Mouse (Mus musculus): ENCODE data around the gene Rps6kl1. TPM values are rescaled to one million over a fixed set of nuclear protein-coding genes. Genes with fewer than 3 reads are reported as not detected.
"Not testable (repeated sequence)": the region's sequence is repeated elsewhere in the genome, so short reads cannot be mapped to it uniquely, and the experiment has no call there.

The Rps6kl1 gene
- total RNA-seq, 2 experiments from 2014 or later = 31.8 to 35.5 TPM

DNA sequence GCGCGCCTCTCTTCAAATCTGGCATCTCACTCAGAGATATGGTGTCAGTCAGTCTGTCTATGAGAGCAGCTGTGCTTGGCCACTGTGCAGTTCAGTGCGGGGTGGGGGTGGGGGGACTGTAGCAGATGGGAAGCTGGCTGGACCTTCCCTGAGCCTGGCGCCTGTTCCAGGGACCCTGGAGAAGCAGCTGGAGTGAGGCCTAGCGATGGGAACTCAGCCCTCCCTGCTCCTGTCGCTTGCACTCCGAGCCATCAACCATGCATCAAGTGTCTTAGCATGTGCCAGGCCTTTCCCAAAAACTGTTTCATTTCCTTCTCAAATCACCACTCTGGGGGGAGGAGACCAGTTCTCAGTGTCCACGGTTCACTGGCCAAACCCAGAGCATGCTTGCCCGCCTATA lies 5.4 kb downstream of the Rps6kl1 start:
- DNase-seq (ENCODE audit: low spot score in 2 of 2) = no peak
- intact Hi-C loops (cut with DNase I) = no loop called here

DNA sequence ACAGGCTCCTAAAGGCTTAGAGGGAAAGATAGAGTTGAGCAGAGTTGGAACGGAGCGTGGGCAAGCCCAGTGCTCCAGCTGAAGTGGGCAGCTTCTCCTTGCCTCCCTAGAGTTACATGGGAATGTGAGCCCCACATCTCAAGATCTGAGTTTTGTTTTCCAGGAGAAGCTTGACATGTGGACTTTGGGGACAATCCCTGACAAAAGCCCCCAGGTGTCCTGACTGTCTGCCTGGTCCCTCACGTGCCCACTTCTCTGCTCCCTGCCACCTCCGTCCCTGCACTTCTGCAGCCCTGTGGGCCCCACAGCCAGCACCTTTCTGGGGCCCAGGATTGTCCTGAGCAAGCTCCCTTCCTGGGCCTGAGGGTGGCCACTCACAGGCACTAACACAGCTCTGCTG lies 6.2 kb downstream of the Rps6kl1 start:
- intact Hi-C loops (cut with DNase I) = loop anchor here (5.0 kb wide), 1 partner anchor 142 kb away; the partner anchor contains the start of genes Acyp1 and Zc2hc1c
- DNase-seq (ENCODE audit: low spot score in 2 of 2) = no peak

DNA sequence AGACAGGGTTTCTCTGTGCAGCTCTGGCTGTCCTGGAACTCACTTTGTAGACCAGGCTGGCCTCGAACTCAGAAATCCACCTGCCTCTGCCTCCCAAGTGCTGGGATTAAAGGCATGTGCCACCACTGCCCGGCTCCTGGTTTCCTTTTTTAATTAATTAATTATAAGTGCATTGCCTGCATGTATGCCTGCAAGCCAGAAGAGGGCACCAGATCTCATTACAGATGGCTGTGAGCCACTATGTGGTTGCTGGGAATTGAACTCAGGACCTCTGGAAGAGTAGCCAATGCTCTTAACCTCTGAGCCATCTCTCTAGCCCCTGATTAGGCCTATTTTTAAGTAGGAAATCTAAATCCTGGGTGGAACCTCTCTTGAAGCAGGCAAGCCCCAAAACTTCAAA lies 6.8 kb downstream of the Rps6kl1 start:
- intact Hi-C loops (cut with DNase I) = loop anchor here (5.0 kb wide), 1 partner anchor 143 kb away; the partner anchor contains the start of genes Acyp1 and Zc2hc1c
- not testable (repeated sequence) for DNase-seq (ENCODE audit: low spot score in 2 of 2)

DNA sequence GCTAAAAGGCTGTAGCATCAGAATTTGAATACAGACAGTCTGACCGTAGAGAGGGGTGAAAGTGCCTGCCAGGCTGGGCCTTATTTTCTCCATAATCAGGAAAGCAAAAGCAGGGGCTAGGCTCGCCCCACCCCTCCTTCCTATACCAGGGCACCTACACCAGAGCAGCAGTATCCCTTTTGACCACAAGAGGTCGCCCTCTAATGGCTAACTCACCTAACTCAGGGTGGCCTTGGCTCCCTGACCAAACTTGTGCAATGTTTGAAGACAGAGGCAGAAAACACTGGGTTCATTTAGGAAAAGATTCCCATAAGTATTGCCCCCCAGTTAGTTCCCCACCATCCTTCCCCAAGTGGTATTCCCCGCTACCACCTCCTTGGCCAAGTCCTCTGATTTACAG lies 8.3 kb downstream of the Rps6kl1 start:
- intact Hi-C loops (cut with DNase I) = loop anchor here (1.0 to 5.0 kb wide), 2 partner anchors 144 to 162 kb away; partner anchors contain the start of genes Acyp1 and Zc2hc1c

DNA sequence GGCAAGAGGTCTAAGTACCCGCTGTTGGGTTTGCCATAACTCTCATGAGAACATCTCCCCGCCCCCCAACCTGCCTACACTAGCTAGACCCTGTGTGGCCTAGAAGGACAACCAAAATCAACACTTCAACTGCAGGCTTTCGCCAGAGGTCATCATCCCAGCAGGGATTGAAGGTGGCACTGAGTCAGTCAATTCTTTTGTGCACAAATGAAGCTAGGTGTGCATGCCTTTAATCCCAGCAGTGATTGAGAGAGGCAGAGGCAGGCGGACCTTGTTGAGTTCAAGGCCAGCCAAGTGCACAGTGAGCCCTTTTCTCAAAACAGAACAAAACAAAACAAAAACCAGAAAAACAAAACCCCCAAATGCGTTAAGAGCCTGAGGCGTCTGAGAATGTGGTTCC lies 10.0 kb downstream of the Rps6kl1 start:
- intact Hi-C loops (cut with DNase I) = loop anchor here (5.0 kb wide), 1 partner anchor 146 kb away; the partner anchor contains the start of genes Acyp1 and Zc2hc1c
- no peak for DNase-seq (ENCODE audit: low spot score in 2 of 2)

More for the DNA sequence above, 8.3 kb downstream of the Rps6kl1 start:
- DNase-seq (ENCODE audit: low spot score in 2 of 2) = peak; percentile 82

DNA sequence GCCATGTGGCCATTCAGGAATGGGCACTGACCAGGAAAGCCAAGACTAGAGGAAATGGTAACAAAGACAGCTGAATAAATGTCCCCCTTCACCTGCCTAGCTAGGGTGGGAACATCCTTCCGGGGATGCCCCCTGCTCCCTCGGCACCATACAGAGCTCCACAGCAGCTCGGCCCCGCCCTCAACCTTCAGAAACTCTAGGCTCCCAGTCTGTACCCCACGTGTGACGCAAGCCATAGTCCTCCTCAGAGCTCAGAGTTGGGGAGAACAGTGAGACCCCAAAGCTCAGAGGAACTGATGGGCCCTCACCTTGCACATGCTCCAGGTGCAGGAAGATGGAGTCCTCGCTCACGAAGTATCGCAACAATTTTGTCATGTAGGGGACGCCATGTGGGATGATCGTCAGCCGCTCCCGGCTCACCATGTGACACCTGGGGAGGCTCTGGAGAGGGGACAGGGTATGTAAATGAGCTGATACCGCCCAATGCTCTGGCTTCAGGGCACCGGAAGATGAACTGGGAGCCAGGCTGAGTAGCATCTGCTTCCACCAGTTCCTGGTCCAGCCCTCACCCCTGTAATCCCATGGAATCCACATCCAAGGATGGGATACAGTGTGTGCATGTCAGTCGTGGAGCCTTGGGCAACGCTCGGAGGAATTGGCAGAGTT lies 10.9 kb downstream of the Rps6kl1 start:
- DNase-seq (ENCODE audit: low spot score in 2 of 2) = no peak
- intact Hi-C loops (cut with DNase I) = loop anchor here (5.0 kb wide), 1 partner anchor 147 kb away; the partner anchor contains the start of genes Acyp1 and Zc2hc1c

DNA sequence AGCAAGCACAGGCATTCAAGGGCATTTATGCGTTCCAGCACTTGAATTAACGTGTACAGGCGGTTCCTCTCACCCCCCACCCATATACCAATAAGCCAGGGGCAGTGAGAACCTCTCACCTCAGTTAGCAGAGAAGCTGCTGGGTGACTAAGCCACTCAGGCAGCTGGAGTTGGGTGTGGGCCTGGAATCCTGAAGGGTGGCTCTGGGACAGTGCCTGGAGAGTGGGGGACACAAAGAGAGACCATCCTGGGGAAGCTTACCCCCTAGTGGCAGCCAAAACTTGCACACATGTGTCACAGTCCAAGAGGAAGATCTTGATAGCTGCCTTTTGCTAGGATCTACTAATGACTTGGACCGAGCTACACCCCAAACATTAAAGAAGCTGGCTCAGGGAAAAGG lies 14.4 kb downstream of the Rps6kl1 start:
- DNase-seq (ENCODE audit: low spot score in 2 of 2) = no peak
- intact Hi-C loops (cut with DNase I) = no loop called here

DNA sequence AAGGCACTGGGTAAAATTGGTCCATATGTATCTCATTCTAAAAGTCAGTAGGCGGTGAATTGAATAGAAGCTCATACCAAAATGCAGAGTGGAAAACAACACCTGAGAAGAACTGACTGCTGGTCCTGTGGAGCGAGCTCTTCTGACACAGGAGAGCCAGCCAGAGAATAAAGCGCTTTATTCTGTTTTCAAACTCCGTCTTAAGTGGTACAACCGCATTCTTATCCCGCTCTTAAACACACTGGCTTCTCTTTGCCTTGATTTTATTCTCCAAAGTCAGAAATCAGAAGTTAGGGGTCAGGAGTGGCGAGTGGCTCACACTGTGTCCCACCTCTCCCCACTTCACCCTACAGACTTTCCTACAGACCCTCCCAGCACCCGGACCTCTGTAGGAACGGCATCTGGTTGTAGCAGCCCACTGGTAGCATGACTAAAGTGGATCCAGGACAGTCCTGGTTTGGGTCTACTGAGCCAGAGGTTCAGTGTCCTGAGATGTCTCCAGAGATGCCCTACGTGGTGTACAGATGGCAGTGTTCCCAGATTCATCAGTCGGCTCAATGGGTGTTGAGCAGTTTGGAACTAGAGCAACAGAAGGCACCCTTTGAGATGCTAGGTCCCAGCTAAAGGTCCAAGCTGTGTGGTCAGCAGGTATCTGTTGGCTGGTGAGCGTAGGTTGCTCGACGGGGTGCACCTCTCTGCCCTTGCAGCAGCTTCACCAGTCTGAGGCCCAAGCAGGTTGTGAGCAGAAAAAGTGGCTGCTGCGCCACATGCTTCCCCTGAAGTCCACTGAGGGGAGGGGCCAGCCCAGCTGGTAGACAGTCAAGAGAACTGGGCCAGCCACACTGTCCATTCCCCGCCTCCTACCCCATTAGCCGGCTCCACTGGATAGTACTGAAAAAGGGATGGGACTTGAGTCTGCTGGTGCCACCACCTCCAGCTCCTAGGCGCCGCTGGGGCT lies 15.3 kb downstream of the Rps6kl1 start:
- no peak for DNase-seq (ENCODE audit: low spot score in 2 of 2)
- intact Hi-C loops (cut with DNase I) = no loop called here

DNA sequence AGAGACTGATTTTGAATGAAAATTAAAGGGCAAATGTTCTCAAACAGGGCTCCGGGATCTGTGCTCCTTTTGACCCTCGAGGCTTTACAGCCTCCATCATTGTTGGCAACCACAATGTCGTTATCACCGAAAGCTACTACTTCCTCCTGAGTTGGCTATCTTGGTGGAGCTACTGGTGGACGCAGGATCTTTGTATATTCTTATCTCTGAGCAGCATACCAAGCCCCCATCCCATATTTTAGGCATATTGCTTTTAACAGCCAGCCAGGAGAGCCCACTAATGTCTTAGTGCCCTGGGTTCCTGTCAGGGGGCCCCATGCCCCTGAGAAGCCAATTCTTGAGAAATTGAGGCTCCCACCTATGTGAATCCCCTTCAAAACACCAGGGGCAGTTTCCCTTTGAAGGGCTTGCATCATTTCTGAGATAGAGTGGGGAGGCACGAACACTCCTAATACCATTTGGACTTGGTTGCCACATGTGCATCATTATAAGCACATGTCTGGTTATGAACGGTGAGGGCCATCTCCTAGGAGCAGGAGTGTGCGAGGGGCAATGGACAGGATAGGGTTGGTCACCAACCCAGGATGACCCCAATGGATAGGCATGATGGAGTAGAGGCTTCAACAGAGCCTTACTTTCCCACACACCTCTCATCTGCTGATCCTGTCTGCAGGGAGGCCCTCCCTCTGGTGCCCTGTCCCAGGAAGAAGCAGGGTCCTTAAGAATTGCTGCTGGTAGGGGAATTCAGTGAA lies 16.8 kb downstream of the Rps6kl1 start:
- DNase-seq (ENCODE audit: low spot score in 2 of 2) = no peak
- intact Hi-C loops (cut with DNase I) = no loop called here

DNA sequence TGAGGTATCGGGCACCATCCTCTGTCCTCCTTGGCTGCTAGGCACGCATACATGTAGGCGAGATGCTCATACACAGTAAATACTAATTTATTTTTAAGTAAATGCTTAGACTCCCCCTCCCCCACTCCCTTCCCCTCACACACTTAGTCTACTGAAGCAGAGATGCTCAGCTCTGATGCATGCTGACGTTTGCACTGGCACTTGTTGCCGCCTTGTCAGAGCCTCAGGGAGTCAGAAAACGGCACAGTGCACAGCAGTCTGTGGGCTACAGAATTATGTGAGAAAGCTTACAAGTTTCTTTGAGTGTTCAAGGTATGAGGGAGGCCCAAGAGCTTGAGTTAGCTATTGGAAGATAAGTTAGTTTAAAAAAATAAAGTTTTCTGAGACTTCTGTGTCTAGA lies 19.7 kb downstream of the Rps6kl1 start:
- intact Hi-C loops (cut with DNase I) = no loop called here
- DNase-seq (ENCODE audit: low spot score in 2 of 2) = no peak

DNA sequence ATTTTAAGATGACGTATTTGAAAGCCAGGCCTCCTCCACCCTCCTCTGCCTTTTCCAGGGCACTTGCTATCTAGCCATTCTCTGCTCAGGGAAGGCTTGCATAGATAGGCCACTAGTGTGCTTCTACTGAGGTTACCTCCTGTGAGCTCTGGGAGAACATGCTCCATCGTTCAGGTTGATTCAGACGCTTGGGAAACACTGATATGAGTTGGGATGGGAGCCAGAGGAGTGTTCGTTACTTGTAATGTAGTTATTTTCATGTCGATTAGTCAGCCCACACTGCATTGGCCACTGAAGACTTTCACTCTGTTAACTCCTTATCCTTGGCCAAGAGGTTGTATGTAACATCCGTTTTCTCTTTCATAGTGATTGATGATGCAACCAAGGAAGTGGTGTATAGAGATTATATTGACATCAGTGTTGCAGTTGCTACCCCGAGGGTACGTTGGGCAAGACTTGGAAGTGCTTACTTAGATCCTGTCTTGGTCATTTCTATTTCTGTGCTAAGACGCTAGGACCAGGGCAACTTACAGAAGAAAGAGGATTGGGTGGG lies 21.6 kb downstream of the Rps6kl1 start:
- DNase-seq (ENCODE audit: low spot score in 2 of 2) = no peak
- intact Hi-C loops (cut with DNase I) = no loop called here

DNA sequence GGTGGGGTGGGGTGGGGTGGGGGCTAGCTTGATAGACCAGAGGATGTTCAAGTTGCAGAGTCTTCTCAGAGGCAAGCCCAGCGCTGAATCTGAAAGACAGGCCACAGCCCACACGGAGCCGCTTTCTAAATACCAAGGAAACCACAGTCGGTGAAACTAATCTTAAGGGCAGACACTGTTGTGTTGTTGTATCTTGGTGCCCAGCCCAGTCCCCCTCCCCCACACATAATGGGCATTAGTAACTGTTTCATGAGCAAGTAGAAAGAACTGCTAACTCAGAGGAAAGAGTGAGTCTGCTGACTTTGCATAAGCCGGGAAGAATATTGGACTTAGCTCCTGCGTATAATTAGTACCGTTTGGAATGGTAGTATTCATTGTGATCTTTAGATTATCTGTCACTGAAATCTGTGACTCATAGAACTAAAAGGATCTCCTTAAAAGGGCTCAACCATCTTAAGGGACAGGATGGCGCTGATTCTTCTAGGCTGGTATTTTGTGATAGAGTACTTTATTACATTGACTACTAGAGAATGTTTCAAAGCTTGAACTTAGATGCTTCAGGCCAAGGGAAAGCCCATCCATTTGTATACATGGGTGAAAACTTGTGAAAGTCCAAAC lies 24.0 kb downstream of the Rps6kl1 start:
- intact Hi-C loops (cut with DNase I) = no loop called here
- DNase-seq (ENCODE audit: low spot score in 2 of 2) = no peak

DNA sequence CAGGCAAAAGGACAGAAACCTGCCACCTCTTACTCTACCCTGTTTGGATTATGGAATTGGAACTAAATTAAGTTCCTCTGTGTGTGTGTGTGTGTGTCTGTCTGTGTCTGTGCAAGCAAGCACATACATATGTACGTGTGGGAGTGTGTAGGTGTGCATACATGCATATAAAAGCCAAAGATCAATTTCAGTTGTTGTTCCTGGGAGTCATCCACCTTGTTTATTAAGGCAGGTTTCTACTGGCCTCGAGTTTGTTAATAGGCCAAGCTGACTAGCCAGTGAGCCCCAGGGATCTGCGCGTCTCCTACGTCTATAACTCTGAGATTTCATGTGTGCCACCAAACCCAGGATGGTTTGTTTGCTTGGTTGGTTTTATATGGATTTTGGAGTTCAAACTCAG lies 26.3 kb downstream of the Rps6kl1 start:
- intact Hi-C loops (cut with DNase I) = no loop called here
- DNase-seq (ENCODE audit: low spot score in 2 of 2) = no peak

DNA sequence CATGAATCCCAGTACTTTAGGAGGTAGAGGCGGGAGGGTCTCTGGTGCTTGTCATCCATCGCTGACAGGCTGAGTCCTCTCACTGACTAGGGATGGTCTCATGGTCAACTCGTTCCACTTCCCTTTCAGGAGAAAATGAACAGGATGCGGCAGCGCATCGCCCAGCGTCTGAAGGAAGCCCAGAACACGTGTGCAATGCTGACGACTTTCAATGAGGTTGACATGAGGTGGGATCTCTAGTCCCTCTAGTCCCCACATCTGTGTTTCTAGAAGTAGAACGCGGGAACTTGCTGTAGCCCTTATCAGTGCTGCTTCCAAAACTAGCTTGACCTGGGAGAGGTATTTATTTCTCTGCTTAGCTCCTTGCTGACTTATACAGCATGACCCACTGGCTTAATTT lies 27.4 kb downstream of the Rps6kl1 start:
- DNase-seq (ENCODE audit: low spot score in 2 of 2) = no peak
- intact Hi-C loops (cut with DNase I) = no loop called here

DNA sequence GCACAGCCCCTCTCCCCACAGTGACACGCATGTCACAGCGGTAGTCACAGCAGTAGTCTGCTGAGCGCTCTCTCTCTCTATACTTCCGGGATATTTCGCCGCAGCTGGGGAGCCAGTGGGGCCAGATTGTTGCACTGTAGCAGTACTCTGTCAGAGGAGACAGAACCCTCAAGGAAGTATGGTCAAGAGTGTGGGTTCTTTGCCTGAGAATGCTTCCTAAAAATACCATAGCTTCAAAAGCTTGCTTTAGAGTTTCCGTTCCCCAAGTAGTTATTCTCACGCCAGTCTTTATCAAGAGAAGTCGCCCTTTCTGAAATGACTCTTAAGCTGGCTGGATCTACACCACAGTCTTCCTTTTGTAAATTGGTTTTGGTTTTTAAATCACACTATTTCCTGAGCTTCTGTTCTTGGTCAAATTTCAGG lies 27.9 kb downstream of the Rps6kl1 start:
- no peak for DNase-seq (ENCODE audit: low spot score in 2 of 2)

DNA sequence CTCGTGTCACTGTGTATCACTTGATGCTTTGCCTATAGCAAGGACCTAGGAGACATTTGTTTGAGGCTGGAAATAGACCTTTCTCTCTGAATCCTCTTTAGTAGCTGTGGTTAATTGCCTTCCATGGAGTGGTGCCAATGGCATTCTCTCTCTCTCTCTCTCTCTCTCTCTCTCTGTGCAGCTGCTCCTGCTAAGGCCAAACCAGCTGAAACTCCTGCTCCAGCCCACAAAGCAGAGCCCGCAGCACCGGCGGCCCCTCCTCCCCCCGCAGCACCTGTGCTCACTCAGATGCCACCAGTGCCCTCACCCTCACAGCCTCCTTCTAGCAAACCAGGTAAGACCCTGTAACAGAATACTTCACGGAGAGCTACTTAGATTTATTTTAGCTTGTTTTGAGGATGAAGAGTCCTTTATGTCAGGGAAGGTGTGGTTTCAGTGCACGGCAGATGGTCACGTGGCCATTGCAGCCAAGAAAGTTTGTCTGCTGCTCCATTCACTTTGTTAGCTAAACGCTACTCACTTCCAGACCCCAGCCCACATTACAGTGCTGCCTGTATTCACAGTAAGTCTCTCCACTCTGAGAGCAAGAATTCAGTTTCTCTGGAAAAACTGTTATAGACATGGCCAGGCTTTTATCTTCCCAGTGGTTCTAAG lies 29.1 kb downstream of the Rps6kl1 start:
- intact Hi-C loops (cut with DNase I) = no loop called here
- DNase-seq (ENCODE audit: low spot score in 2 of 2) = no peak

More for the DNA sequence above, 27.9 kb downstream of the Rps6kl1 start:
- intact Hi-C loops (cut with DNase I) = no loop called here

DNA sequence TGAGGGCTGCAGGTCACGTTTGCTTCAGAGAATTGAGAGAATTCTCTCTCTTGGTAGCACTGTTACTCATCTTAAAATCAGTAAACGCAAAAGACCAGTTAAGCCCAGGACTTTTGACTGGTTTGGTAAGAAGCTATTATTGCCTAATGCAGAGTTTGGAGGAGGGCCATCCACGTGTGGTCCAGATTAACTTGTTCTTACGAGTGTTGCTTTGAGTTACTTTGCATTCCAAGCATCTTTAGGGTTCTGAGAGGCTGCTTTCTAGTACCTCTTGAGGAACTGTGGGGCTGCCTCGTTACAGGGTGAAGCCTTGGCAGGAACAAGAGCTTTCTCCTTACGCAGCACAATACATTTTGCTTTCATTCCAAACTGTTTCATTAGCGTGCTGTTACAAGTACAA lies 35.4 kb downstream of the Rps6kl1 start:
- intact Hi-C loops (cut with DNase I) = no loop called here
- DNase-seq (ENCODE audit: low spot score in 2 of 2) = no peak

DNA sequence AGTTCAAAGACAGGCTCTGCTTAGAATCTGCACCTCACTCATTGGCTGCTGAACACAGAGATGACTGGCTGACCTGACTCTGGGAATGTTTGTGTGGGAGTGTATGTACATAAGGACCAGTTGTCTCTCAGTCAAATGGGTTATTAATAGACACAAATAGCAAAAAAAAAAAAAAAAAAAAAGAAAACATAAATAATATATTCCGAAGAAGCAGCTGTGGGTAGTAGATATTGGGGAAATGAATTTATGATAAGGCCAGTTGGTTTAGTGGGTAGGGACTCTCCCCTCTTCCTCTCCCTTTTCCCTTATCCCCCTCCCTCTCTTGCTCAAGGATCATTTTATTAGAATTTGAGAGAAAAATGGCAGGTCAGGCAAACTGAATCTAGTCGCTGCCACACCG lies 37.1 kb downstream of the Rps6kl1 start:
- no peak for DNase-seq (ENCODE audit: low spot score in 2 of 2)
- intact Hi-C loops (cut with DNase I) = no loop called here

DNA sequence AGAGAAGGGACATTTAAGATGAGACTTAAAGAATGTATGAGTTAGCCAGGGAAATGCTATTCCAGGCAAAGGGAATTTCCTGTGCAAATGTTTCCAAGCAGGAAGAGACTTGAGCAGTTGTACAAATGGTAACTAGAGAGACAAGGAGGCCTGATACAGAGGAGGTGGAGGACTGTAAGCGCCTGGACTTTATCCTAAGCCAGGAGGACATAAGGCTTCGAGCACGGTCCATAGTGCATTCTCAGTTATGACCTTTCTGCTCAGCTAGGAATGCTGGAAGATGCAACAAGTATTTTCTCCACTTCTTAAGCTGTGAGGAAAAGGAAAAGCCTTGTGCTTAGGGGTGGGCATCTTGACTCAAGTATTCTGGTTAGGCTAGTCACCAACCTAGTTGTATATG lies 37.7 kb downstream of the Rps6kl1 start:
- intact Hi-C loops (cut with DNase I) = no loop called here
- DNase-seq (ENCODE audit: low spot score in 2 of 2) = no peak
